Mouse (Mus musculus) yolk sac, embryonic 10.5 days (tissue): ENCODE measurements at regions not wholly inside any gene's neighbourhood (a gene's known extent, or its start where the extent isn't known, plus 50 kb on each side); places are given as distances from the start of the nearest gene placed in this dataset.

Experiments
- DNase-seq: peaks from one replicate; pipeline ENCODE4 v3.0.0-alpha.2; 2017; ENCODE audit warnings: low spot score

- peak; percentile 36 for DNase-seq
Measured at GRCm38 (mm10) chr10:37219936-37220335, 81.2 kb upstream of the Marcks start.

DNA sequence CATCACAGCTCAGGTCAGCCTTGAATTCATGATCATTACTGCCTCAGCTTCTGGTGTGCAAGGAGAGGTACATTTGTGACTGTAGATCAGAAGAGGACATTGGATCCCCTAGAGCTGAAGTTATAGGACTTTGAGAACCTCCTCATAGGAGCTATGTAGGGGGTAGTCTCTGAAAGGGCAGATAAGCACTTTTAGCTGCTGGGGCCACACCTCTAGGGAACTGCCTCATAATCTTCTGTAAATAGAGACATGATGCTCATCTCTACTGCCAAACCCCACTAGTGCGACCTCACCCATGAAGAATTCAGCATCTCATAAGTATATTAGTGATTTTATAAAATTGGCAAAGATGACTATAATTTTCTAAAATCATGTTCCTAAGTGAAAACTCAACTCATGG is 80.7 kb upstream of the Marcks start:
- no peak for DNase-seq

GRCm38 (mm10) chr10:37214656-37215055 is 75.9 kb upstream of the Marcks start:
- no peak for DNase-seq

- DNase-seq = no peak
Measured at GRCm38 (mm10) chr10:37212350-37213035, 73.8 kb upstream of the Marcks start.

DNA sequence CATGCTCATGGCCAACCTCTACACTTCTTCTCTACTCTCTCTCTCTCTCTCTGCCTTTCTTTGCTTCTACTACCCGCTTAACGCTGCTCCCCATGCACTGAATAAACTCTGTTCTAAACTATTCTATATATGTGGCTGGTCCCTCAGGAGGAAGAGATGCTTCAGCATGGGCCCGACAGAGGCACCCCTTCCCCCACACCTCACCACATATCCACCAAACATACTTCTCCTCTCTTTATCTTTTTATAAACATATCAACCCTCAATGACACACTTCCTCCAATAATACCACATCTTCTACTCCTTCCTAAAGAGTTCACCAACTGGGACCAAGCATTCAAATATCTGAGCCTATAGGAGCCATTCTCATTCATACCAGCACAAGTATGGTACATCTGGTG is 72.6 kb upstream of the Marcks start:
- no peak for DNase-seq

GRCm38 (mm10) chr10:37210223-37210622 is 71.5 kb upstream of the Marcks start:
- no peak for DNase-seq

DNA sequence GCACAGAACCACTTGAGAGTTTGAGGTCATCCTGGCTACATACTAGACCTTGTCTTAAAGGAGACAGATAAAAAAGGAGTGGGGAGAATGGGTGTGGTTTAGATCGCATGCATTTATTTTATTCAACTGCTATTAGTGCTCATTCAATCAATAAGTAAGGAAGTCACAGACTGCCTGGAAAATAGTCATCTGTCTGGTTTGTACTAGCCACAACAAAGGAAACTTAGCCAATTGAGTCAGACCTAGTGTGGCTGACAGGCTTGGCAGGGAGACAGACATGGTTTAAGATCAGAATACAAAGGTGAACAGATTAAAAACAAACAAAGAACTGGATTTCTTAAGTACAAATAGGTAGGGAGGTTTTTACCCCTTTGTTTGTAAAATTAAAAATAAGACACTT is 68.3 kb upstream of the Marcks start:
- DNase-seq = no peak

DNA sequence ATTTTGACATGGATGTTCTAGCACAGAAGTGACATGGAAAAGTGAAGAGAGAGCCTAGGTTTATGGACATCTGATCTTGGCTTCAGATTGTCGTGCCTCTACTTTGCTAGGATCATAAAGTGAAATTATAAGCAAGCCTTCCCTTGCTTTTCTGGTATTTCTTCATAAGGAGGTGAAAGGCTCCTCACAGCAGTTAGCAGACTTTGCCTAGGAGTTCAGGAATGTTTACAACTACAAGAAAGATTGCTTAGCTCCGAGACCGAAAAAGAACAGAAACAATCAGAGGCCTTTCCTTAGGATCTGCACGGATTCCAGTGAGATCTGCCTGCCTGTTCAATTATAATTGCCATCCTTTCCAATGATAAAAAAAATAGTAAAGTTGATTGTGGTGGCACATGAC is 67.8 kb upstream of the Marcks start:
- no peak for DNase-seq

DNA sequence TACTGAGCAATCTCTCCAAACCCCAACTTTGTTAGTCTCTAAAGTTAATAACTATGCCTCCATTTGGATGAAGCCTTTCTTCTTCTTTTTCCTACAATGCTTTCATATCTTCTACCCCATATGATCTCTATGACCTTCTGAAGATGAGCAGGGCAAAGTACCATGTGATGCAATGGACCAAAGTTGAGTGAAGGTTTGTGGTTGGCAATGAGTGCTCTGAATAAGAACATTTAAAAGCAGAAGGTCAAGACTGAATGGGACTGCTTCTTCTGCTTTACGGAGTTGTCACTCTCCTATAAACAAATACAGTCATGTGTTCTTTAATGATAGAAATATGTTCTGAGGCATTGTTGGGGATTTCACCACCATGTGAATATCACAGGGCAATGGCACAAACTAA is 65.0 kb upstream of the Marcks start:
- no peak for DNase-seq

GRCm38 (mm10) chr10:37194798-37195453 is 56.2 kb upstream of the Marcks start:
- no peak for DNase-seq

GRCm38 (mm10) chr10:37194131-37194797 is 55.5 kb upstream of the Marcks start:
- DNase-seq = no peak

DNA sequence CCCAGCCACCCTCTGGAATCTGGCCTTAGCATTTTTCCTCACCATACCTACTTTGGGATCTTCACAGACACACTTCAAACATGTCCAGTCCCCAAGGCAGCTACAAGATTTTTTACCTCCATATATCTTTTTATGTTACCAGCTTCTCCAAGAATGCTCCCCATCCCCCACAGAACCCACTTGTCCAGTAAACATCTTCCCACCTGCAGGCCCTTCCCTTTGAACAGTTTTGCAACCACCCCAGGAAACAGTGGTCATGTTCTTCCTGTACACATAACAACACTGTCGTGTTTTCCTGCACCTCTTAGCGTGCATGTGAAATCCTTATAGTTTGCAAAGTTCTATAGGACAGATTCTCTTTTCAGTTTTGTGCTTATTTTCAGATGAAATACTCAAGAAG is 53.9 kb upstream of the Marcks start:
- DNase-seq = no peak

- no peak for DNase-seq
Measured at GRCm38 (mm10) chr10:37190092-37190491, 51.4 kb upstream of the Marcks start.
